Comparison of ENCODE assay signal across 13 mouse cellular contexts in the genomic region with DNA sequence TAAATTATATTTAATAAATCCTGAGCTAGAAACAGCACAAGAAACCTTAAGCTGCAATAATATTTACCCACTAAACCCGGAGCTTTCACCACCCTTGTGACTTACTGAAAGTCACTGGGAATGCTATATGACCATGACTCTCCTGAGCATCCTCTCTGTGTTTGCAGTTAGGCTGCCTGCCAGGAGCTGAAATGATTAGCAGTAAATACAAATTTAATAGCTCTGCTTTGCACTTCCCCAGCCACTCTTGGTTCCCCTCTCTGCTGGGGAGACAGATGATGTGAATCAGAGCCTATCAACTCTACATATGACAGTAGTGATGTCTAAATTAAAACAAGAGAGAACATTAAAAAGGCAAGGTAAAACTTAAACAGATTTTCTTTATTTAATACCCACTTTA.
DNase-seq lines count a peak whose midpoint lies in the region; ATAC-seq and TF ChIP-seq lines count a peak whose summit lies in the region.
"Had no signal": no experiment of that assay in that cellular context is flagged by ENCODE, and none has a peak within 500 bp of the region (broad histone marks: within the 10 kb centered on the region; RNA-seq: fewer than 3 reads in every experiment).

No protein-coding gene starts in this region.

- no peak overlapping the region for H3K27ac ChIP-seq in forebrain, embryonic 13.5 days
- H3K27ac ChIP-seq in forebrain, embryonic 11.5 days (ENCODE audit: low read depth, low read length): no peak overlapping the region
- H3K27ac ChIP-seq in midbrain, postnatal 0 days (ENCODE audit: low read depth, low read length): no peak overlapping the region

- 0 out of 2 replicates have a peak, but pooled peaks have one; percentile 33 for ATAC-seq in forebrain, embryonic 13.5 days
- no peak for ATAC-seq in forebrain, embryonic 11.5 days (replicated peaks; ENCODE audit: low FRiP score)
- no peak for ATAC-seq in midbrain, postnatal 0 days (ENCODE audit: low FRiP score)

- H3K9ac ChIP-seq in forebrain, embryonic 13.5 days: no peak overlapping the region
- H3K9ac ChIP-seq in forebrain, embryonic 11.5 days (ENCODE audit: low read length): no peak overlapping the region
- no peak overlapping the region for H3K9ac ChIP-seq in midbrain, postnatal 0 days (replicated peaks; ENCODE audit: low read length, poor library complexity, severe bottlenecking)

- H3K36me3 ChIP-seq in forebrain, embryonic 13.5 days (ENCODE audit: poor library complexity, severe bottlenecking): no peaks in the 10 kb centered on the region
- H3K36me3 ChIP-seq in forebrain, embryonic 11.5 days (ENCODE audit: control insufficient read depth, insufficient read depth, low read length): no peaks in the 10 kb centered on the region
- H3K36me3 ChIP-seq in midbrain, postnatal 0 days (ENCODE audit: insufficient read depth, low read length): no peaks in the 10 kb centered on the region

- peaks cover 21% of the 10 kb centered on the region; the same call in 1 of the 2 replicates for H3K4me1 ChIP-seq in forebrain, embryonic 13.5 days
- no peaks in the 10 kb centered on the region; the same call in 1 of the 2 replicates for H3K4me1 ChIP-seq in forebrain, embryonic 11.5 days (replicated peaks; ENCODE audit: control insufficient read depth, insufficient read depth, low read length)
- H3K4me1 ChIP-seq in midbrain, postnatal 0 days (ENCODE audit: insufficient read depth, low read length): peaks cover 6% of the 10 kb centered on the region; the same call in 1 of the 2 replicates

- H3K4me3 ChIP-seq in forebrain, embryonic 13.5 days: no peak overlapping the region
- H3K4me3 ChIP-seq in forebrain, embryonic 11.5 days (ENCODE audit: low read depth, low read length): no peak overlapping the region
- no peak overlapping the region for H3K4me3 ChIP-seq in midbrain, postnatal 0 days (ENCODE audit: low read depth, low read length)
- H3K4me3 ChIP-seq: myocyte had no signal

- H3K4me2 ChIP-seq in forebrain, embryonic 13.5 days: no peak overlapping the region
- H3K4me2 ChIP-seq in forebrain, embryonic 11.5 days (ENCODE audit: low read depth, low read length, severe bottlenecking): no peak overlapping the region
- H3K4me2 ChIP-seq in midbrain, postnatal 0 days (ENCODE audit: low read depth, low read length, poor library complexity, severe bottlenecking): no peak overlapping the region

- intact Hi-C loops in left cerebral cortex, postnatal 4 days (cut with DNase I): no loop called here
- intact Hi-C loops in left cerebral cortex, postnatal 36 days (cut with DNase I): no loop called here

- H3K27me3 ChIP-seq in forebrain, embryonic 13.5 days: no peaks in the 10 kb centered on the region
- no peaks in the 10 kb centered on the region for H3K27me3 ChIP-seq in forebrain, embryonic 11.5 days (ENCODE audit: control insufficient read depth, insufficient read depth, low read length)
- H3K27me3 ChIP-seq in midbrain, postnatal 0 days (ENCODE audit: insufficient read depth, low read length): no peaks in the 10 kb centered on the region

- no peak for TF ChIP-seq CTCF in midbrain, postnatal 0 days (IDR thresholded peaks at IDR 0.05)

- H3K9me3 ChIP-seq in forebrain, embryonic 13.5 days (replicated peaks): no peaks in the 10 kb centered on the region
- H3K9me3 ChIP-seq in forebrain, embryonic 11.5 days (ENCODE audit: control insufficient read depth, low read length): no peaks in the 10 kb centered on the region
- no peaks in the 10 kb centered on the region for H3K9me3 ChIP-seq in midbrain, postnatal 0 days (ENCODE audit: low read length)

- DNase-seq in forebrain, embryonic 11.5 days (ENCODE audit: low spot score): no peak
- DNase-seq in left cerebral cortex, postnatal 4 days: peak; percentile 24
- DNase-seq in left cerebral cortex, postnatal 36 days (ENCODE audit: low spot score in 2 of 2): no peak
- peak; percentile 42 to 51 for DNase-seq in cerebellum, postnatal 10 days
- peak; percentile 21 for DNase-seq in midbrain, postnatal 0 days (ENCODE audit: low spot score)
- DNase-seq in right cerebral cortex, postnatal 10 days (ENCODE audit: low spot score in 2 of 2): no peak
- DNase-seq in thymus, postnatal 0 days (ENCODE audit: low spot score): no peak
- DNase-seq: gastrocnemius, postnatal 10 days; liver; lung, adult 2 months; thymus, postnatal 4 days had no signal

- WGBS in forebrain, embryonic 13.5 days: 71% methylated on average over 1 of the region's 1 CpGs
- 92% methylated on average over 1 of the region's 1 CpGs for WGBS in forebrain, embryonic 11.5 days
- WGBS in midbrain, postnatal 0 days: 48% methylated on average over 1 of the region's 1 CpGs

Comparison
In these comparisons a context has a peak if more than half of its experiments do, and no peak if none do; other contexts are left out.
1. DNase-seq: peak in left cerebral cortex, postnatal 4 days (single experiment), cerebellum, postnatal 10 days (2 of 2) and midbrain, postnatal 0 days (single experiment); none in forebrain, embryonic 11.5 days (single experiment), left cerebral cortex, postnatal 36 days (0 of 2), right cerebral cortex, postnatal 10 days (0 of 2) and thymus, postnatal 0 days (single experiment).